Mouse (Mus musculus): ENCODE data around the gene Rnaseh2a.

- TF ChIP-seq CTCF (IDR thresholded peaks at IDR 0.05; ENCODE audit: borderline replicate concordance, insufficient read depth, low read depth, low read length) (no peak), POLR2A (IDR thresholded peaks at IDR 0.05; ENCODE audit: borderline replicate concordance, insufficient read depth, low read length) (no peak)
These were observed 42.1 kb downstream of the Rnaseh2a start for GRCm38 (mm10) chr8:84927513-84927912.
